Mouse (Mus musculus) small intestine, adult 2 months (tissue): ENCODE measurements at regions not wholly inside any gene's neighbourhood (a gene's known extent, or its start where the extent isn't known, plus 50 kb on each side); places are given as distances from the start of the nearest gene placed in this dataset.

ENCODE experiments used
- CTCF ChIP-seq: fragments of 200-500 bp; IDR thresholded peaks from 2 replicates; pipeline ENCODE4 v1.5.1; 2012; ENCODE audit warnings: low read depth, mild to moderate bottlenecking, control low read depth, inconsistent platforms, low read length, moderate library complexity, mixed read lengths; ENCODE audit not compliant: insufficient replicate concordance, insufficient read length; ENCODE audit errors: extremely low read depth
- POLR2A ChIP-seq: fragments of 200-500 bp; IDR thresholded peaks from 2 replicates; pipeline ENCODE4 v1.6.1; 2012; ENCODE audit warnings: low read depth, mild to moderate bottlenecking, control low read depth, inconsistent platforms, low read length, moderate library complexity

GRCm38 (mm10) chr5:90149611-90150532, 73.9 kb downstream of the Cox18 start:
- TF ChIP-seq CTCF (no peak), POLR2A (no peak)
